Mouse (Mus musculus): ENCODE measurements around the gene Wdfy1. TPM values are rescaled to one million over a fixed set of nuclear protein-coding genes. Genes with fewer than 3 reads are reported as not detected.
A peak's percentile ranks its signal among the peaks of the same experiment; 100 is the strongest.

Gene Wdfy1
- total and polyA plus RNA-seq, 2 experiments from 2014 or later: 98.1 to 111 TPM

GRCm38 (mm10) chr1:79687254-79687653 is 88.7 kb downstream of the Wdfy1 start:
- TF ChIP-seq CTCF (IDR thresholded peaks at IDR 0.05): no peak
- no peak overlapping the region for H3K9ac ChIP-seq (replicated peaks; ENCODE audit: low read length, poor library complexity, severe bottlenecking)

GRCm38 (mm10) chr1:79684027-79684426 is 91.9 kb downstream of the Wdfy1 start:
- H3K27ac ChIP-seq (ENCODE audit: low read depth, low read length): no peak overlapping the region
- no peaks in the 10 kb centered on the region for H3K27me3 ChIP-seq (ENCODE audit: insufficient read depth, low read length)
- no peak overlapping the region for H3K4me2 ChIP-seq (ENCODE audit: low read depth, low read length, poor library complexity, severe bottlenecking)
- no peak for DNase-seq (ENCODE audit: low spot score)
- H3K4me3 ChIP-seq (ENCODE audit: low read depth, low read length): no peak overlapping the region
- H3K36me3 ChIP-seq (ENCODE audit: insufficient read depth, low read length): no peaks in the 10 kb centered on the region
- TF ChIP-seq CTCF (IDR thresholded peaks at IDR 0.05): no peak
- H3K9ac ChIP-seq (replicated peaks; ENCODE audit: low read length, poor library complexity, severe bottlenecking): no peak overlapping the region
- no peaks in the 10 kb centered on the region for H3K9me3 ChIP-seq (ENCODE audit: low read length)
- no peak for ATAC-seq (ENCODE audit: low FRiP score)
- no peaks in the 10 kb centered on the region for H3K4me1 ChIP-seq (ENCODE audit: insufficient read depth, low read length)

More at GRCm38 (mm10) chr1:79687254-79687653, 88.7 kb downstream of the Wdfy1 start:
- DNase-seq (ENCODE audit: low spot score) (no peak), ATAC-seq (ENCODE audit: low FRiP score) (no peak)
- Histone ChIP-seq H3K9me3 (ENCODE audit: low read length) (no peaks in the 10 kb centered on the region), H3K4me1 (ENCODE audit: insufficient read depth, low read length) (no peaks in the 10 kb centered on the region), H3K27ac (ENCODE audit: low read depth, low read length) (no peak overlapping the region), H3K4me3 (ENCODE audit: low read depth, low read length) (no peak overlapping the region), H3K27me3 (ENCODE audit: insufficient read depth, low read length) (no peaks in the 10 kb centered on the region), H3K36me3 (ENCODE audit: insufficient read depth, low read length) (no peaks in the 10 kb centered on the region), H3K4me2 (ENCODE audit: low read depth, low read length, poor library complexity, severe bottlenecking) (no peak overlapping the region)
- 61% methylated on average over 1 of the region's 1 CpGs for WGBS

- Histone ChIP-seq H3K4me2 (ENCODE audit: low read depth, low read length, poor library complexity, severe bottlenecking) (no peak overlapping the region), H3K27ac (ENCODE audit: low read depth, low read length) (no peak overlapping the region), H3K27me3 (ENCODE audit: insufficient read depth, low read length) (no peaks in the 10 kb centered on the region), H3K36me3 (ENCODE audit: insufficient read depth, low read length) (no peaks in the 10 kb centered on the region), H3K4me3 (ENCODE audit: low read depth, low read length) (no peak overlapping the region), H3K9me3 (ENCODE audit: low read length) (no peaks in the 10 kb centered on the region), H3K9ac (replicated peaks; ENCODE audit: low read length, poor library complexity, severe bottlenecking) (no peak overlapping the region), H3K4me1 (ENCODE audit: insufficient read depth, low read length) (no peaks in the 10 kb centered on the region)
- ATAC-seq (ENCODE audit: low FRiP score) (no peak), DNase-seq (ENCODE audit: low spot score) (peak; percentile 44)
- TF ChIP-seq CTCF (IDR thresholded peaks at IDR 0.05): peak; percentile 68
- 20% methylated on average over 5 of the region's 5 CpGs for WGBS
These were observed 93.0 kb downstream of the Wdfy1 start for GRCm38 (mm10) chr1:79682936-79683335.

GRCm38 (mm10) chr1:79680777-79681176 is 95.2 kb downstream of the Wdfy1 start:
- no peaks in the 10 kb centered on the region for H3K4me1 ChIP-seq (ENCODE audit: insufficient read depth, low read length)
- H3K36me3 ChIP-seq (ENCODE audit: insufficient read depth, low read length): no peaks in the 10 kb centered on the region
- ATAC-seq (ENCODE audit: low FRiP score) (no peak), DNase-seq (ENCODE audit: low spot score) (no peak)
- WGBS: 91% methylated on average over 3 of the region's 3 CpGs
- H3K4me2 ChIP-seq (ENCODE audit: low read depth, low read length, poor library complexity, severe bottlenecking): no peak overlapping the region
- no peak overlapping the region for H3K27ac ChIP-seq (ENCODE audit: low read depth, low read length)
- no peaks in the 10 kb centered on the region for H3K9me3 ChIP-seq (ENCODE audit: low read length)
- H3K9ac ChIP-seq (replicated peaks; ENCODE audit: low read length, poor library complexity, severe bottlenecking): no peak overlapping the region
- H3K4me3 ChIP-seq (ENCODE audit: low read depth, low read length): no peak overlapping the region
- no peaks in the 10 kb centered on the region for H3K27me3 ChIP-seq (ENCODE audit: insufficient read depth, low read length)
- no peak for TF ChIP-seq CTCF (IDR thresholded peaks at IDR 0.05)

- WGBS: 84% methylated on average over 8 of the region's 8 CpGs
These were observed 97.7 kb downstream of the Wdfy1 start for GRCm38 (mm10) chr1:79678117-79678684.

GRCm38 (mm10) chr1:79675716-79676115 is 100.2 kb downstream of the Wdfy1 start:
- TF ChIP-seq CTCF (IDR thresholded peaks at IDR 0.05): no peak
- Histone ChIP-seq H3K9me3 (ENCODE audit: low read length) (no peaks in the 10 kb centered on the region), H3K36me3 (ENCODE audit: insufficient read depth, low read length) (no peaks in the 10 kb centered on the region), H3K9ac (replicated peaks; ENCODE audit: low read length, poor library complexity, severe bottlenecking) (no peak overlapping the region), H3K4me2 (ENCODE audit: low read depth, low read length, poor library complexity, severe bottlenecking) (no peak overlapping the region), H3K27me3 (ENCODE audit: insufficient read depth, low read length) (peaks cover 5% of the 10 kb centered on the region), H3K4me1 (ENCODE audit: insufficient read depth, low read length) (no peaks in the 10 kb centered on the region; the same call in 1 of the 2 replicates), H3K27ac (ENCODE audit: low read depth, low read length) (no peak overlapping the region), H3K4me3 (ENCODE audit: low read depth, low read length) (no peak overlapping the region)
- ATAC-seq (ENCODE audit: low FRiP score) (no peak), DNase-seq (ENCODE audit: low spot score) (no peak)
- 82% methylated on average over 4 of the region's 4 CpGs for WGBS

More at GRCm38 (mm10) chr1:79678117-79678684, 97.7 kb downstream of the Wdfy1 start:
- no peak overlapping the region for H3K4me3 ChIP-seq (ENCODE audit: low read depth, low read length)
- DNase-seq (ENCODE audit: low spot score) (no peak), ATAC-seq (ENCODE audit: low FRiP score) (no peak)
- no peaks in the 10 kb centered on the region for H3K9me3 ChIP-seq (ENCODE audit: low read length)
- no peak overlapping the region for H3K9ac ChIP-seq (replicated peaks; ENCODE audit: low read length, poor library complexity, severe bottlenecking)
- no peak for TF ChIP-seq CTCF (IDR thresholded peaks at IDR 0.05)
- H3K36me3 ChIP-seq (ENCODE audit: insufficient read depth, low read length): no peaks in the 10 kb centered on the region
- H3K27ac ChIP-seq (ENCODE audit: low read depth, low read length): no peak overlapping the region
- H3K4me1 ChIP-seq (ENCODE audit: insufficient read depth, low read length): no peaks in the 10 kb centered on the region
- no peak overlapping the region for H3K4me2 ChIP-seq (ENCODE audit: low read depth, low read length, poor library complexity, severe bottlenecking)
- no peaks in the 10 kb centered on the region for H3K27me3 ChIP-seq (ENCODE audit: insufficient read depth, low read length)
